Mouse (Mus musculus) stomach, embryonic 15.5 days (tissue): Measurements from ENCODE around the gene Htr7. TPM values are rescaled to one million over a fixed set of nuclear protein-coding genes. Genes with fewer than 3 reads are reported as not detected.

ENCODE experiments used
- ATAC-seq: fragments of 200-750 bp; cut with Nextera tagmentation; 2 replicates; pipeline ENCODE4 v1.8.0; 2017; ENCODE audit warnings: low read depth, moderate number of reproducible peaks, moderate TSS enrichment; ENCODE audit not compliant: insufficient read depth, low FRiP score
- H3K27ac ChIP-seq: fragments of 300-500 bp; sonication (generic); 2 replicates; pipeline ENCODE4 v1.5.1; 2015; ENCODE audit warnings: mild to moderate bottlenecking, inconsistent platforms
- H3K27me3 ChIP-seq: fragments of 300-500 bp; sonication (generic); replicated peaks from 2 replicates; pipeline ENCODE4 v1.6.1; 2015; ENCODE audit warnings: inconsistent platforms
- H3K36me3 ChIP-seq: fragments of 300-500 bp; sonication (generic); 2 replicates; pipeline ENCODE4 v1.6.1; 2015; ENCODE audit warnings: inconsistent platforms
- H3K4me1 ChIP-seq: fragments of 300-500 bp; sonication (generic); 2 replicates; pipeline ENCODE4 v1.6.1; 2015; ENCODE audit warnings: inconsistent platforms
- H3K4me2 ChIP-seq: fragments of 300-500 bp; sonication (generic); 2 replicates; pipeline ENCODE4 v1.6.1; 2015; ENCODE audit warnings: mild to moderate bottlenecking, inconsistent platforms
- H3K4me3 ChIP-seq: fragments of 300-500 bp; sonication (generic); replicated peaks from 2 replicates; pipeline ENCODE4 v1.5.1; 2015; ENCODE audit warnings: inconsistent platforms
- H3K9ac ChIP-seq: fragments of 300-500 bp; sonication (generic); 2 replicates; pipeline ENCODE4 v1.6.1; 2015; ENCODE audit warnings: inconsistent platforms
- H3K9me3 ChIP-seq: fragments of 300-500 bp; sonication (generic); 2 replicates; pipeline ENCODE4 v1.6.1; 2016; ENCODE audit warnings: inconsistent platforms
- WGBS: fragments of 180-500 bp; shearing (Covaris S2); methylation state at CpG from one replicate; pipeline ENCODE4 v1.1.7; 2015; 5-methylcytosine and 5-hydroxymethylcytosine counted together
- polyA plus RNA-seq: library from polyadenylated mRNA; unstranded; fragments of >200 nt; fragmentation: Nextera tagmentation; extraction: Ambion mirVana; gene quantifications from 2 replicates; pipeline ENCODE4 v1.2.1, GENCODE M21; 2015

Gene Htr7
- 0.08 and 0.09 TPM in 2 replicates for polyA plus RNA-seq

DNA sequence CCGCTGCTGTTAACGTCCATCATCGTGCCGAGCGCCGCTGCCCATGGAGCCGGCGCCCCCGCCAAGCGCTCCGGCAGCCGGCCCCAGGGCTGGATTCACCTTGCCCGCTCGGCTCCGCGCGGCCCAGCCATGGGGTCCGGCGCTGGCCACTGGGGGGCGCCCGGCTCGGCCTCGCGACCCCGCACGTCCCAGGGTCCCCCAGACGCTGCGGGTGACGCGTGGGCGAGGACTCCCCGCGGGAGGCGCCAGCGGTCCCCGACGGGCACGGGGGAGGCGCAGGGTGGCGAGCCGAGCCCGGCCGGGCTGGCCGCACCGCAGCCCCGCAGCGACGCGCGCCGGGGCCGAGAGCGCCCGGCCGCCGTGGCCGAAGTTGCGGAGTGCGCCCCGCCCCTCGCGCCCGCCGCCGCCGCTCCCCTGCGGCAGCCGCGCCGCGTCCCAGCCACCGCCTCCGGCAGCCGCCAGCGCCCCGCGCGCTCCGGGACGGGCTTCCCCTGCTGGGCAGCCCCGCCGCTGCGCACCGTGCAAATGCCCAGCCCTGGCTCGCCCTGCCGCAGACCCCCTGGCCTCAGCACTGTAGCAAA lies at the start of gene Htr7:
Gene Htr7, minus strand, starts transcription at position 277 of the 581 bp plus-strand sequence.
- peak; percentile 77 for ATAC-seq
- peak within 1 kb of the TSS; percentile 94 for H3K4me2 ChIP-seq
- peaks cover 36% of the 10 kb centered on the region for H3K27me3 ChIP-seq
- peaks cover 6% of the 10 kb centered on the region; the same call in 1 of the 2 replicates for H3K4me1 ChIP-seq
- under 1% methylated on average over 73 of the region's 86 CpGs for WGBS
- peak within 1 kb of the TSS; percentile 54 for H3K4me3 ChIP-seq
- no peak within 1 kb of the TSS for H3K9ac ChIP-seq
- no peaks in the 10 kb centered on the region for H3K36me3 ChIP-seq
- H3K9me3 ChIP-seq: no peaks in the 10 kb centered on the region
- H3K27ac ChIP-seq: no peak within 1 kb of the TSS

DNA sequence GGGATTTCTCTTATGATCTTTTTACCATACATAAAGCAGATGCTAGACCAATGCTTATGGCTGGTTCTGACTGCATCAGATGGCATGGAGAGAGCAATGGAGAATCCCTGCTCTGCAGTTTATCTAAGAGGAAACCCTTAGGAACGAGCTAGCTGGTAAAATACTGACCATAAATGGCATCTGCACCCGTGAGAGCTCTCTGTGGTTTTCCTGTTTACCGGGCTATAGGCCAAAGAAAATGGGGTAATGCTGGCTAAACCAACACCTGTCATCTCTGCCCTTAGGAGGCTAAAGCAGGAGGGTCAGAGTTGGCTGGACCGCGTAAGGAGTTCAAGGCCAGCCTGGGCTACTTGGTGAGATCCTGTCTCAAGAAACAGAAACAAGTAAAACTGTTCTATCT lies 46.6 kb upstream of the Htr7 start:
- H3K27ac ChIP-seq: no peak overlapping the region
- 83% methylated on average over 5 of the region's 5 CpGs for WGBS
- H3K9ac ChIP-seq: no peak overlapping the region
- no peaks in the 10 kb centered on the region for H3K9me3 ChIP-seq
- peaks cover 13% of the 10 kb centered on the region; the same call in 1 of the 2 replicates for H3K36me3 ChIP-seq
- ATAC-seq: no peak
- H3K27me3 ChIP-seq: no peaks in the 10 kb centered on the region
- no peak overlapping the region for H3K4me2 ChIP-seq
- H3K4me3 ChIP-seq: no peak overlapping the region
- H3K4me1 ChIP-seq: no peaks in the 10 kb centered on the region

DNA sequence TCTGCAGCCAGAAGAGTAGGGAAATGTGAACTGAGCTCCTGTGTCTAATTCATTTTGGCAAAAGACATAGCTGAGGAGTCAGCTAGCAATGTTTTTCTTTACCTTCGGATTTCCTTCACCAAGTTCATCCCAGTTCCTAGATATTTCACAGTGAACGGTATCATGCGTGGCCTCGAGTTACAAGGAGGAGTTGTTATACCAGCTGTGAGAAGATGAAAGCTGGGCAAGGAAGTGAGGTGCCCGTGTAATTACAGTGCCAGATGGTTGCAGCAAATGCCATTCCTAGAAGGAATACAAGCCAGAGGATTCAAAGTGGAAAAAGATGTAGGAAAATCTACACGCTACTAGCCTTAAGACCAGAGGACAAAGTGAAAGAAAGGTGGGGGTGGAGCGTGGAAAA lies 41.6 kb upstream of the Htr7 start:
- no peaks in the 10 kb centered on the region for H3K27me3 ChIP-seq
- no peaks in the 10 kb centered on the region for H3K9me3 ChIP-seq
- no peak overlapping the region for H3K27ac ChIP-seq
- peaks cover 29% of the 10 kb centered on the region for H3K36me3 ChIP-seq
- H3K4me3 ChIP-seq: no peak overlapping the region
- H3K4me2 ChIP-seq: no peak overlapping the region
- 92% methylated on average over 7 of the region's 7 CpGs for WGBS
- H3K4me1 ChIP-seq: no peaks in the 10 kb centered on the region
- H3K9ac ChIP-seq: no peak overlapping the region
- no peak for ATAC-seq

DNA sequence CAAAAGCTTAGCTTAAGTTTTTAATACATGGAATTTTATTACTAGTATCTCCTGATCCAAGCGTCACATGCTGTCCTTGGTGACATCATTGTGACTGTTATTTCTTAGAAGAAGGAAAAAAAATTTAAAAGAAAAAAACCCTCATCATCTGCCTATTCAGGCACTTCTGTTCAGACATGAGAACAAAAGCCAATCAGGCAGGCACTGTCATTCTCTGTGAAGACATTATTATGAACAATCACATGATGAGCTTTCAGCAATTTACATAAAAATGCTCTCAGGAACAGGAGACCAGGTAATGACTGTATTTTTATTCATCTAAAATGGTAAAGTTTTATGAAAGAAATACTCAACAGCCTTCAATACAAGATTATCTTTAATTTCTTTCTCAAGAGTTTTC lies 41.0 kb upstream of the Htr7 start:
- Histone ChIP-seq H3K27me3 (no peaks in the 10 kb centered on the region), H3K9me3 (no peaks in the 10 kb centered on the region), H3K36me3 (peaks cover 29% of the 10 kb centered on the region), H3K27ac (no peak overlapping the region), H3K4me3 (no peak overlapping the region), H3K4me2 (no peak overlapping the region), H3K9ac (no peak overlapping the region), H3K4me1 (no peaks in the 10 kb centered on the region)
- 97% methylated on average over 1 of the region's 1 CpGs for WGBS
- no peak for ATAC-seq

DNA sequence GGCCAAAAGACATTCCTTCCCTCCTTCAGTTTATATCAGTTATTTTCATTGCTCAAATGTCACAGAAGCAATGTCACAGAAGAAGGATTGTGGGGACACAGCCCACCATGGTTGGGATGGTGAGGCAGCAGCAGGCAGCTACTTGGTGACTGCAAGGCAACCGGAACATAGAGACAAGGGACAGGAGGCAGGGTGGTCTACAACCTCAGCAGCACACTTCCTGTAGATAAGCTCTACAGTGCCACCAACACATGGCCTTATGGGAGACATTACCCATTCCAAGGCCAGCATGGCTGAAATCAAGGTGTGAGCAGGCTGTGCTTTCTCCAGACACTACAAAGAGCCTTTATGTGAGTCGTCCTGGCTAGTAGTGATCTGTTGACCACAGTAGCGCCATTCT lies 39.9 kb upstream of the Htr7 start:
- Histone ChIP-seq H3K27me3 (no peaks in the 10 kb centered on the region), H3K9me3 (no peaks in the 10 kb centered on the region), H3K9ac (no peak overlapping the region), H3K4me1 (no peaks in the 10 kb centered on the region), H3K27ac (no peak overlapping the region), H3K4me3 (no peak overlapping the region), H3K36me3 (peaks cover 29% of the 10 kb centered on the region), H3K4me2 (no peak overlapping the region)
- ATAC-seq: no peak
- 84% methylated on average over 3 of the region's 3 CpGs for WGBS

DNA sequence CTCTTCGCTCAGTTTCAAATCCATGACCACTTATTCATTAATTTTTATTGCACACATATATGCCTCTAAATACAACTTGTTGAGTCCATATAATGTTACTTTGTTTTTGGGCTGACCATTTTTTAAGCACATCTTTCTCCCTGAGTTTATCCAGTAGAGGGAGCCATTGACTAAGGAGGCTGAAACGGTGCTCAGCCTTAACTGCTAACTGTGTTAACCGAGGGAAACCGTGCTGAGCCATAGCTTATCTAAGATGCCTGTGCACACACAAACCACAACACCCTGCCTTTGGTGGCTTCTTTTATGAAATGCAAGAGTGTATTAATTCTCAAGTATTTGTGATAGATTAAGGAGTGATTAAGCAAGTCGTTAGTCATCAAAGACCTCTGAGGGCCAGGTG lies 33.5 kb upstream of the Htr7 start:
- 45% methylated on average over 5 of the region's 5 CpGs for WGBS
- Histone ChIP-seq H3K4me1 (no peaks in the 10 kb centered on the region), H3K4me3 (no peak overlapping the region), H3K9me3 (no peaks in the 10 kb centered on the region), H3K36me3 (peaks cover 18% of the 10 kb centered on the region), H3K27me3 (no peaks in the 10 kb centered on the region), H3K9ac (no peak overlapping the region), H3K27ac (no peak overlapping the region), H3K4me2 (no peak overlapping the region)
- no peak for ATAC-seq

DNA sequence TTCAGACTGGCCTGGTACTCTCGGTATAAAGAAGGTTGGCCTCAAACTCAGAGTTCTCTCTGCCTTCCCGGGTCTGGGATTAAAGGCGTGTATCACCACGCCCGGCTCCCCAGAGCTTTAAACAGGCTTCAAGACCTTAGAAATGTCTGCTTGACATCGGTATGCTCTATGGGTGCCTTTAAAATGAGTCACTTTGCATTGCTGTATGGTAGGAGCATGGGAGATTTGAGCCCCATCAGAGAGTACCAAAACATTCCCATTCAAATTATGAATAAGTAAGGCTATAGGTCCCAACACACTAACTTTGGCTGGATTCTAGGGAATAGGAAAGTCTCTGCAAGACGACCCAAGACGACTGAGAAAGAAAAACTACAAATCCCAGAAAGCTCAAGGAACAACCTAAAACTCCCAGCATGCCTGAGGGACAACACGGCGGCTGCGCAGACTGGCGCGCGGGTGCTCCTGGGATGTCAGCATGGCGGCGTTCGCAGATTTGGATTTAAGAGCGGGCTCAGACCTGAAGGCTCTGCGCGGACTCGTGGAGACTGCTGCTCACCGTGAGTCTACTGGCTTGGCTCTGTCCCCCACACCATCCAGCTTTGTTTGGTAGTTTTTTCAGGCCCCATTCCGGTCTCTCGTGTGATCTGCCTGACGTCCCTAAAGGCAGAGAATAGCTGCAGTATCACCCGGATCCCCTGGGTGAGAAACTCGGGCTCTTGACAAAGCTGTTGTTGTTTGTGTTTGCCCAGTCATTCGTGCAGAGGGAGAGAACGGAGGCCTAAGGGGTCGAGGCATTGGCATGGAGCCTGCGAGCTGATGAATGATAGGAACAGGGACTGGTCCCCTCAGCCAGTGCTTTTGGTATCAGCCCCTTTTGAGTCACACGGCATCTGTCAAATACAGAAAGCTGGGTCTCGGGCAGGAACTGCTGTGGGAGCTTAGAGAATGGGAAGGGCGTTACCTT lies 26.2 kb upstream of the Htr7 start, which contains the start of gene Rpp30:
Gene Rpp30, plus strand, starts transcription at position 455 of the 964 bp plus-strand sequence.
- Histone ChIP-seq H3K4me1 (peaks cover 8% of the 10 kb centered on the region; the same call in 1 of the 2 replicates), H3K27ac (peak within 1 kb of the TSS; percentile 3; the same call in 1 of the 2 replicates), H3K27me3 (no peaks in the 10 kb centered on the region), H3K4me2 (peak within 1 kb of the TSS; percentile 82), H3K9me3 (no peaks in the 10 kb centered on the region), H3K36me3 (no peaks in the 10 kb centered on the region), H3K9ac (peak within 1 kb of the TSS; percentile 75), H3K4me3 (peak within 1 kb of the TSS; percentile 63)
- 2% methylated on average over 34 of the region's 34 CpGs for WGBS
- ATAC-seq: peak; percentile 94

DNA sequence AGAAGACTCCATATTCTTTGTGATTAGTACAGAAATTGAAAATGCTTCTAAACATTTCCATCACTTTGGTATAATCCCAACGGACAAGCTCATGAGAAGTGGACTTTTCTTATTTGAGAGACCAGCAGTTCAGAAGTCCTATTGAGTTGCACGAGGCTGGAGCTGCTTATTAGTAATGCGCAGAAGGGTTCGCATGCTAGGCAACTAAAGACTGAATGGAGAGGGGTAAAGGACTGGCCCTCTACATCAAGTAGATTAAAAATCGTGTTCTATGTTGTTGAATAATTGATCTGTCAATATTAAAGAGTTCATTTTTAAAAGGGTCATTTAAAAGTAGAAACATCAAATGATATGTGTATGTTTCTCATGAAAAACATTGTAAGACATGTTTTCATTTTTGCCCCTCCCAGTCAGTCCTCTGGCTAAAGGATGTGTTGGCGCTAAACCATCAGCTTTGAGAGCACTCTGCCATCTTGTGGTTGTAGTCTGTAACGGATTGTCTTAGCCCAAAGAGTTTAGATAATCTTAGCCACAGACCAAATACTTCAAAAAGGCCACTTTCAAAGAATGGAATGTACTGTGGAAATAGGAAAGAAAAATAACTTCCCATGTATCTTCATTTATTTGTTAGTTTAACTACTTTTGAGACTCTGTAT lies 25.4 kb upstream of the Htr7 start:
- H3K36me3 ChIP-seq: no peaks in the 10 kb centered on the region
- no peak overlapping the region for H3K9ac ChIP-seq
- H3K4me2 ChIP-seq: peak overlapping the region; percentile 82
- no peaks in the 10 kb centered on the region for H3K27me3 ChIP-seq
- no peak overlapping the region; the same call in 1 of the 2 replicates for H3K27ac ChIP-seq
- peak; percentile 59; the same call in 1 of the 2 replicates for ATAC-seq
- peaks cover 8% of the 10 kb centered on the region; the same call in 1 of the 2 replicates for H3K4me1 ChIP-seq
- WGBS: 50% methylated on average over 7 of the region's 7 CpGs
- H3K9me3 ChIP-seq: no peaks in the 10 kb centered on the region
- peak overlapping the region; percentile 63 for H3K4me3 ChIP-seq

GRCm38 (mm10) chr19:36062801-36063529 lies 5.7 kb upstream of the Htr7 start:
- H3K9me3 ChIP-seq: no peaks in the 10 kb centered on the region
- H3K9ac ChIP-seq: no peak overlapping the region
- H3K36me3 ChIP-seq: no peaks in the 10 kb centered on the region
- no peak overlapping the region for H3K27ac ChIP-seq
- no peak for ATAC-seq
- H3K4me2 ChIP-seq: no peak overlapping the region
- no peak overlapping the region for H3K4me3 ChIP-seq
- peaks cover 8% of the 10 kb centered on the region; the same call in 1 of the 2 replicates for H3K27me3 ChIP-seq
- no peaks in the 10 kb centered on the region for H3K4me1 ChIP-seq
- WGBS: 73% methylated on average over 2 of the region's 2 CpGs

DNA sequence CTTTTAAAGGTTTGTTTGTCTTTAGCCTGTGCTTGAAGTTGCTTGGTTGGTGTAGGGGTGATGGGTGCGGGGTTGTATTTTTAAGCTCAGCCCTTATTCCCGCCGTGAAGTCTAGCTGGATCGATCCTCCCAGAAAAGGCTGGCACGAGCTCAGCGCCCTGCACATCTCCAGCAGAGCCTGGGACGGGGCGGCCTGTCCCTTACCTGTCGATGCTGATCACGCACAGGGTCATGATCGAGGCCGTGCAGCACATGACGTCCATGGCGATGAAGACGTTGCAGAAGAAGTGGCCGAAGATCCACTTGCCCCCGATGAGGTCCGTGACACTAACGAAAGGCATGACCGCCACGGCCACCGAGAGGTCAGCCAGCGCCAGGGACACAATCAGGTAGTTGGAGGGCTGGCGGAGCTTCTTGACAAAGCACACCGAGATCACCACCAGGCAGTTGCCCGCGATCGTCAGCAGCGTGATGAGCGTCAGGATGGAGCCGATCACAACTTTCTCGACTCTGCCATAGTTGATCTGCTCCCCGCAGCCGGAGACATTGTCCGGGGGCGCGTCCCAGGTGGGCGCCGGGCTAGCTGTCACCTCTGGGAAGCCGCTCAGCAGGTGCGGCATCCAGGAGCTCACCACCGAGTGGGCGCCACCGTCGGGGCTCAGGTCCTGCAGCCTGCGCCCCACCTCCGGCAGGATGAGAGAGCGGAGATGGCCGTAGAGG lies 645 bp downstream of the Htr7 start:
- no peaks in the 10 kb centered on the region for H3K36me3 ChIP-seq
- H3K9ac ChIP-seq: no peak overlapping the region
- peak overlapping the region; percentile 94 for H3K4me2 ChIP-seq
- no peak; the same call in 1 of the 2 replicates for ATAC-seq
- peak overlapping the region; percentile 54 for H3K4me3 ChIP-seq
- peaks cover 36% of the 10 kb centered on the region for H3K27me3 ChIP-seq
- no peaks in the 10 kb centered on the region for H3K9me3 ChIP-seq
- peaks cover 6% of the 10 kb centered on the region; the same call in 1 of the 2 replicates for H3K4me1 ChIP-seq
- no peak overlapping the region for H3K27ac ChIP-seq
- WGBS: 7% methylated on average over 49 of the region's 49 CpGs

DNA sequence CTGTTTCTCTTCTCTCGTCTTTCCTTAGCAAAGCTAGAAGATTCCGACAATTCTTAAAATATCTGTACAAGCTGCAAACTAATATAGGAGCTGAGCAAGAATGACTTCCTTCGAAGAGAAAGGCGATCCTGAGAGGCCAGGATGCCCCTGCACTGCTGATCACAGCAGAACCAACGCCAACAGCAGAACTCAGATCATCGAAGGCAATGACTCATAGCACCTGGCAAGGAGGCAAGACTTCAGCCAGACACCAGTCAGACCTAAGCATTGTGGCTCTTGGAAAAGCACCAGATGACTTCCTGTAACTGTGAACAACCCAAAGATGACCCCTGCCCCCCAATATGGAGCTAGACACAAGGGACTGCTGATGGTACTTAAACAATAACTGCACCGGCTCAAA lies 11.3 kb downstream of the Htr7 start:
- Histone ChIP-seq H3K4me1 (no peaks in the 10 kb centered on the region), H3K36me3 (no peaks in the 10 kb centered on the region), H3K4me3 (no peak overlapping the region), H3K27ac (no peak overlapping the region), H3K4me2 (no peak overlapping the region), H3K9ac (no peak overlapping the region), H3K9me3 (no peaks in the 10 kb centered on the region), H3K27me3 (no peaks in the 10 kb centered on the region)
- ATAC-seq: no peak
- 76% methylated on average over 7 of the region's 7 CpGs for WGBS
